Mouse (Mus musculus): ENCODE data around the gene Zfp398.

DNA sequence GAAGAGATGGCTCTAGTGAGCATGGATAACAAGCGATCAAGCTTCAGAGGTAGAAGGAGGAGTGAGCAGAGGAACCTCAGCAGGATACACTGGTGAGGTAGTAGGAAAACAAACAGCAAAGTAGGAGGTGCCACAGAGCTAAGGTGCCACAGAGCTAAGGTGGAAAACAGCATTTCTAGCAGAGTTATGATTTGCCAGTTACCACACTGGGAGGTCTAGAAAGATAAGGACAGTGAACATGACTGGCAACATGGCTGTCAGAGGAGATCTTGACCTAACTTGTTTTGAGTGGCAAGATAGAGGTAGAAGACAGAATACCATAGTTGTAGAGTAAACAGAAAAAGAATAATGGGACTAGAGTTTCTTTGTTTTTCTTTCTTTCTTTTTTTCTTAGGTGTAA, 6.9 kb downstream of the Zfp398 start:
- no peak for TF ChIP-seq CTCF (conservative IDR thresholded peaks at IDR 0.05 in 1 of 2, IDR thresholded peaks at IDR 0.05 in 1 of 2; ENCODE audit: low read depth in 2 of 2, low read length in 2 of 2)
- no peak for TF ChIP-seq PAX5 (IDR thresholded peaks at IDR 0.05; ENCODE audit: low read length)
- no peak for TF ChIP-seq POLR2A (IDR thresholded peaks at IDR 0.05; ENCODE audit: low read depth, low read length)
- TF ChIP-seq USF1 (IDR thresholded peaks at IDR 0.05; ENCODE audit: low read depth, low read length): no peak
- no peak for TF ChIP-seq USF2 (conservative IDR thresholded peaks at IDR 0.05; ENCODE audit: low read depth, low read length)
- no peak for TF ChIP-seq MAX (IDR thresholded peaks at IDR 0.05; ENCODE audit: low read length)
- no peak for TF ChIP-seq ETS1 (conservative IDR thresholded peaks at IDR 0.05; ENCODE audit: low read depth, low read length)
- no peak for TF ChIP-seq SIN3A (IDR thresholded peaks at IDR 0.05; ENCODE audit: low read length)
- no peak for TF ChIP-seq ELF1 (IDR thresholded peaks at IDR 0.05; ENCODE audit: low read depth, low read length)

All from CH12.LX (cell line).